Mouse (Mus musculus): ENCODE results near the gene Ksr1. TPM values are rescaled to one million over a fixed set of nuclear protein-coding genes. Genes with fewer than 3 reads are reported as not detected.
"Not testable (repeated sequence)": the region's sequence is repeated elsewhere in the genome, so short reads cannot be mapped to it uniquely, and the experiment has no call there.

Gene Ksr1
- polyA plus RNA-seq, 2 experiments, result 1.7 to 4.0 TPM

DNA sequence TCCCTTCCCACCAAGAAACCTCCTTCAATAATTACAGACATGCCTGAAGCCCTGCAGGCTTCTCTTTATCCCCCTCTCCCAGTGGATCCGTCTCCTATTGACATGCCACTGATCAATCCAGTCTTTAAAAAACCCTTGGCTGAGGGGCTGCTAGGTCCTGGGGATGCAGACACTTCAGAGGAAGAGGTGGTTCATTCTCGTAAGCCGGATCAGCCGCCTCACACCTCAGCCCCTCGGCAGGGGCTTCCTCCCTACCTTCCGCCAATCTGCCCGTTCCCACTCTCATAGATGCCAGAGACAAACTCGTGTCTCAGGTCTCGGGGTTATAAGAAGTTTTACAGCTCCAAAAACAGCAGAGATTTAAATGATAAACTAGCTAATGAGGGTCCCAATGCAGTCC, 156.1 kb downstream of the Ksr1 start:
- Histone ChIP-seq H3K9ac (replicated peaks) (no peak overlapping the region), H3K36me3 (replicated peaks; ENCODE audit: control insufficient read depth, insufficient read depth, low read depth) (no peaks in the 10 kb centered on the region), H3K27ac (no peak overlapping the region), H3K4me1 (replicated peaks; ENCODE audit: control insufficient read depth in 2 of 2, insufficient read depth in 2 of 2, low read length in 1 of 2) (peaks cover 0 to 2% of the 10 kb centered on the region in 2 experiments; a peak in 2 of 4 replicates), H3K4me3 (ENCODE audit: insufficient read depth in 1 of 2, low read depth in 2 of 2, low read length in 2 of 2) (no peak overlapping the region), H3K4me2 (ENCODE audit: low read depth) (no peak overlapping the region), H3K9me3 (ENCODE audit: control insufficient read depth, low read length) (no peaks in the 10 kb centered on the region), H3K27me3 (ENCODE audit: control insufficient read depth, insufficient read depth, low read length) (no peaks in the 10 kb centered on the region)
- no peak for TF ChIP-seq EP300 (IDR thresholded peaks at IDR 0.05; ENCODE audit: low read depth)
- TF ChIP-seq CTCF (IDR thresholded peaks at IDR 0.05; ENCODE audit: low read depth), result no peak
- DNase-seq (ENCODE audit: low read depth in 3 of 3, low spot score in 3 of 3) (no peak), ATAC-seq (ENCODE audit: insufficient read depth) (no peak)
- WGBS (ENCODE audit: insufficient replicate concordance), result 74% methylated on average over 9 of the region's 9 CpGs

DNA sequence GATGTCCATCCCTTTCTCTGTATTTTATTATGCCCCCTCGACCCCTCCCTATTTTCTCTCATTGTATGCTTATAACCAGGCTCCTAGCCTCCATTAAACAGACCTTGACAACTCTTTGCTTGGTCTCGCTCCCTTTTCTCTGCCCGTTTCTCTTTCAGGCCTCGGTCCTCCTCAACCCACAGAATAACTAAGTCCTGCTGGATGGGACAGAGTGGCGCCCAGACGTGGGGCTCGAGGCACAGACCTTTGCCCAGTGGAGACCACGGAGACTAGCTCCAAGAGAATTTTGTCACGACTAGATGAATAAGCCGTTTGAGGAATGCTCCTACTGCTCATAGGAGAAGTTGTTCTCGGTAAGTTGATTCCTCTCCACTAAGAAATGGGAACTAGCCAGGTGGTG, 157.0 kb downstream of the Ksr1 start:
- not testable (repeated sequence) for DNase-seq (ENCODE audit: low read depth in 3 of 3, low spot score in 3 of 3); H3K9me3 ChIP-seq (ENCODE audit: control insufficient read depth, low read length); H3K27me3 ChIP-seq (ENCODE audit: control insufficient read depth, insufficient read depth, low read length); H3K36me3 ChIP-seq (replicated peaks; ENCODE audit: control insufficient read depth, insufficient read depth, low read depth); H3K27ac ChIP-seq; H3K4me2 ChIP-seq (ENCODE audit: low read depth); H3K4me3 ChIP-seq (ENCODE audit: insufficient read depth in 1 of 2, low read depth in 2 of 2, low read length in 2 of 2); H3K9ac ChIP-seq (replicated peaks); ATAC-seq (ENCODE audit: insufficient read depth)
- 78% methylated on average over 11 of the region's 11 CpGs for WGBS (ENCODE audit: insufficient replicate concordance)
- H3K4me1 ChIP-seq (replicated peaks; ENCODE audit: control insufficient read depth in 2 of 2, insufficient read depth in 2 of 2, low read length in 1 of 2), result peaks cover 0 to 11% of the 10 kb centered on the region in 2 experiments; a peak in 2 of 4 replicates

DNA sequence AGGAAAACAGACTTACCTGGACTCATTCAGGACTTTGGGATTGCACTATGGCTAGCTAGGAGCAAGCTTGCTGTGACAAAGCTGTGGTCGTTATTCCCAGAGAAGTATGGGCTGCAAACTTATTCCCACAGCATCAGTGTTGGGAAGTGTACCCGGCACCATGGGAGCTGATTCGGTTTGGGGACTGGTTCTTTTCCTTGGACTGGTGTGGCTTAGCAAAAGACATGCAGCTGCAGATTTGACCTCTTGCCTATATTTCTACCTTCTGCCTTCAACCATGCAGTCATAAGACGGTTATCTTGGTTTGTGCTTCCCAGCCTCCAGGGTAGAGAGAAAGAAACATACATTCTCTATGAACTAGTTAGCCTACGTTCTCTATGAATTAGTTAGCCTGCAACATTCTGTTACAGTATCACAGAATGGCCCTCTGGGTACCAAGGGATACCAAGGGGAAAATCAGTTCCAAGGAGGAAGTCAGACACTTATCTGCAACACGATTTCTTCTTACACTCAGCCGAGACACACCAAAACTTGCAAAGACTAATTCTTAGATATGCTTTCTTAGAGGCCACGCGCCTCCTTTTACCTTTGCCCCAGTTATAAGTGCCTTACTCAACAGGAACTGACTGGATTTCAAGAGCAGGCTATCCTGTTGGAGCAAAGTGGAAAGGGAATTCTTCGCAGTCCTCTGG, 159.8 kb downstream of the Ksr1 start:
- no peaks in the 10 kb centered on the region for H3K9me3 ChIP-seq (ENCODE audit: control insufficient read depth, low read length)
- DNase-seq (ENCODE audit: low read depth in 3 of 3, low spot score in 3 of 3), result no peak
- no peak overlapping the region for H3K4me3 ChIP-seq (ENCODE audit: insufficient read depth in 1 of 2, low read depth in 2 of 2, low read length in 2 of 2)
- 56% methylated on average over 10 of the region's 10 CpGs for WGBS (ENCODE audit: insufficient replicate concordance)
- ATAC-seq (ENCODE audit: insufficient read depth), result no peak
- no peak overlapping the region for H3K4me2 ChIP-seq (ENCODE audit: low read depth)
- no peak overlapping the region for H3K27ac ChIP-seq
- H3K9ac ChIP-seq (replicated peaks), result no peak overlapping the region
- no peaks in the 10 kb centered on the region for H3K27me3 ChIP-seq (ENCODE audit: control insufficient read depth, insufficient read depth, low read length)
- H3K4me1 ChIP-seq (replicated peaks; ENCODE audit: control insufficient read depth in 2 of 2, insufficient read depth in 2 of 2, low read length in 1 of 2), result peaks cover 2 to 31% of the 10 kb centered on the region in 2 experiments
- no peaks in the 10 kb centered on the region for H3K36me3 ChIP-seq (replicated peaks; ENCODE audit: control insufficient read depth, insufficient read depth, low read depth)
- TF ChIP-seq CTCF (IDR thresholded peaks at IDR 0.05; ENCODE audit: low read depth) (no peak), EP300 (IDR thresholded peaks at IDR 0.05; ENCODE audit: low read depth) (no peak)

DNA sequence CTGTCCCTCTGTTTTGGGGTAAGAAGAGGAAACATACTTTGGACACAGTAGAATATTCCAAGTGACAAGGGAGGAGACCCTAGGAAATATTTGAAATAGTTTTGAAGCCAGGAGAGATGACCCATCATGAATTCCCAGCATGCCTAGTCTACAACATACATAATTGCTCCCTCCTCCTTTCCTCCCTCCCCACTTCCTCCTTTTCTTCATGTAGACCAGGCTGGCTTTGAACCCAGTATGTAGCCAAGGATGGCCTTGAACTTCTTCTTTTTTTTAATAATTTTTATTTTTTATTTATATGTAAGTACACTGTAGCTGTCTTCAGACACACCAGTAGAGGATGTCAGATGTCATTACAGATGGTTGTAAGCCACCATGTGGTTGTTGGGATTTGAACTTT, 160.7 kb downstream of the Ksr1 start:
- Histone ChIP-seq H3K4me3 (ENCODE audit: insufficient read depth in 1 of 2, low read depth in 2 of 2, low read length in 2 of 2) (no peak overlapping the region), H3K4me1 (replicated peaks; ENCODE audit: control insufficient read depth in 2 of 2, insufficient read depth in 2 of 2, low read length in 1 of 2) (peaks cover 5 to 39% of the 10 kb centered on the region in 2 experiments), H3K9ac (replicated peaks) (no peak overlapping the region), H3K9me3 (ENCODE audit: control insufficient read depth, low read length) (no peaks in the 10 kb centered on the region), H3K27ac (no peak overlapping the region), H3K36me3 (replicated peaks; ENCODE audit: control insufficient read depth, insufficient read depth, low read depth) (no peaks in the 10 kb centered on the region), H3K27me3 (ENCODE audit: control insufficient read depth, insufficient read depth, low read length) (no peaks in the 10 kb centered on the region), H3K4me2 (ENCODE audit: low read depth) (no peak overlapping the region)
- DNase-seq (ENCODE audit: low read depth in 3 of 3, low spot score in 3 of 3) (no peak), ATAC-seq (ENCODE audit: insufficient read depth) (no peak)
- TF ChIP-seq EP300 (IDR thresholded peaks at IDR 0.05; ENCODE audit: low read depth) (no peak), CTCF (IDR thresholded peaks at IDR 0.05; ENCODE audit: low read depth) (no peak)

DNA sequence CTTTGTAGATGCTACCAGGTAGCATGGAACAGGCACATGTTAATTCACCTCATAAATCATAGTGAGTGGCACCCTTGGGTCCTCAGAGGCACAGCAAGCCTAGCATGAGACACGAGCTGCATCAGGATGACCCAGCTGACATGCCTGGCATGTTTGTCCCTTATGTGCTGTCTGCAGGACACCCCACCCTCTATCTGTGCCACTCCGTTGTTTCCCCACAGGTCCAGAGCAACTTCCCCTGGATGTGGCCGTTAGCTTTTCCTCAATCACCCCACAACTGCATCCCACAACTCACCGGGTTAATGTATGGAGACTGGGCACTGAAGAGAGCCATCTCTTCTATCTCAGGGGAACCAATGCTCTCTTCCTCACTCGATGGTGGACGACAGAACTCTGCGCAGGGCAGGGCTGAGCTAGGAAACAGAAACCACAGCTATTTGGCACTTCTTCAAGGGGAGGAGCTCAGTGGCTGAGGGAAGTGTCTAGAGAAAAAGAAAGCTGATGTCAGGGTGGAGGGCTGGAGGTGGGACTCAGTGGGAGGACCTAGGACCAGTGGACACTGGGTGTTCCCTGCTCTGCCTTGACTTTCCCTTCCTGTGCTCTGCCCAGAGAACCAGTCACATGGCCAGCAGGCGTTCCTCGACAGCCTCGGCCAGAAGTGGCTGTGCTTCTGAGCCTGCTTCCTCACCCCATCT, 161.6 kb downstream of the Ksr1 start, which contains the start of gene Lgals9:
TSS of gene Lgals9 (minus strand) at position 464 of the 695 bp plus-strand sequence.
- Histone ChIP-seq H3K27ac (no peak within 1 kb of the TSS), H3K36me3 (replicated peaks; ENCODE audit: control insufficient read depth, insufficient read depth, low read depth) (no peaks in the 10 kb centered on the region), H3K4me3 (ENCODE audit: insufficient read depth in 1 of 2, low read depth in 2 of 2, low read length in 2 of 2) (peak within 1 kb of the TSS; percentile 49 to 64), H3K4me1 (replicated peaks; ENCODE audit: control insufficient read depth in 2 of 2, insufficient read depth in 2 of 2, low read length in 1 of 2) (peaks cover 11 to 43% of the 10 kb centered on the region in 2 experiments), H3K9ac (replicated peaks) (peak within 1 kb of the TSS; percentile 51), H3K9me3 (ENCODE audit: control insufficient read depth, low read length) (no peaks in the 10 kb centered on the region), H3K27me3 (ENCODE audit: control insufficient read depth, insufficient read depth, low read length) (no peaks in the 10 kb centered on the region), H3K4me2 (ENCODE audit: low read depth) (peak within 1 kb of the TSS; percentile 51)
- TF ChIP-seq CTCF (IDR thresholded peaks at IDR 0.05; ENCODE audit: low read depth) (no peak), EP300 (IDR thresholded peaks at IDR 0.05; ENCODE audit: low read depth) (no peak)
- peak; percentile 57 for ATAC-seq (ENCODE audit: insufficient read depth)
- 4% methylated on average over 10 of the region's 10 CpGs for WGBS (ENCODE audit: insufficient replicate concordance)
- DNase-seq (ENCODE audit: low read depth in 3 of 3, low spot score in 3 of 3), result peak in 1 of 3 experiments; percentile 37

Measured in liver, embryonic 14.5 days (tissue).